ENCODE assay signal across 7 mouse cellular contexts in genomic region chr4:129781881-129782675, GRCm38 (mm10). TPM values are rescaled to one million over a fixed set of nuclear protein-coding genes. Genes with fewer than 3 reads are reported as not detected.
DNase-seq lines count a peak whose midpoint lies in the region; ATAC-seq lines count a peak whose summit lies in the region.

No protein-coding gene starts in this region.

- WGBS in heart, embryonic 13.5 days: 14% methylated on average over 4 of the region's 4 CpGs

- peak; percentile 54; the same call in 1 of the 2 replicates for ATAC-seq in heart, embryonic 13.5 days (ENCODE audit: extremely low read depth, insufficient number of reproducible peaks, low FRiP score, low TSS enrichment)

- H3K4me1 ChIP-seq in heart, embryonic 13.5 days: peaks cover 17% of the 10 kb centered on the region
- H3K4me1 ChIP-seq in megakaryocyte, embryonic 14.5 days: peaks cover 29% of the 10 kb centered on the region

- no peaks in the 10 kb centered on the region for H3K27me3 ChIP-seq in heart, embryonic 13.5 days (replicated peaks)
- no peaks in the 10 kb centered on the region for H3K27me3 ChIP-seq in megakaryocyte, embryonic 14.5 days (replicated peaks)

- DNase-seq in spleen, adult 18-20 months: peak; percentile 44 to 60
- no peak for DNase-seq in spleen, adult 12 weeks (ENCODE audit: low spot score)
- DNase-seq in cerebellum, postnatal 36 days: peak; percentile 27 to 51
- peak; percentile 78 for DNase-seq in kidney, postnatal 10 days
- DNase-seq in embryo, embryonic 10 days (ENCODE audit: low spot score): no peak

- H3K36me3 ChIP-seq in heart, embryonic 13.5 days: no peaks in the 10 kb centered on the region
- no peaks in the 10 kb centered on the region for H3K36me3 ChIP-seq in megakaryocyte, embryonic 14.5 days (replicated peaks; ENCODE audit: low read length)

- H3K9me3 ChIP-seq in heart, embryonic 13.5 days: no peaks in the 10 kb centered on the region
- no peaks in the 10 kb centered on the region for H3K9me3 ChIP-seq in megakaryocyte, embryonic 14.5 days

- H3K9ac ChIP-seq in heart, embryonic 13.5 days: no peak overlapping the region

- no peak overlapping the region for H3K4me2 ChIP-seq in heart, embryonic 13.5 days

- peak overlapping the region; percentile 71 for H3K27ac ChIP-seq in heart, embryonic 13.5 days (replicated peaks)

- H3K4me3 ChIP-seq in heart, embryonic 13.5 days: no peak overlapping the region
- H3K4me3 ChIP-seq in megakaryocyte, embryonic 14.5 days (replicated peaks): peak overlapping the region; percentile 35

RNA-seq across cellular contexts. Expression of gene Ptp4a2, which starts 28.9 kb away (rescaled TPM):
- polyA plus RNA-seq in heart, embryonic 13.5 days (2015; fragmentation: Nextera tagmentation; extraction: Ambion mirVana): 326 and 374 TPM in 2 replicates
- 14.5 and 30.1 TPM in 2 replicates for polyA plus RNA-seq in megakaryocyte, embryonic 14.5 days (2012; ENCODE audit: insufficient read depth, low replicate concordance)

RNA-seq across cellular contexts. Expression of gene Khdrbs1, which starts 40.0 kb away (rescaled TPM):
- polyA plus RNA-seq in heart, embryonic 13.5 days (2015; fragmentation: Nextera tagmentation; extraction: Ambion mirVana): 75.6 and 77.5 TPM in 2 replicates
- 67.0 and 99.6 TPM in 2 replicates for polyA plus RNA-seq in megakaryocyte, embryonic 14.5 days (2012; ENCODE audit: insufficient read depth, low replicate concordance)

Comparison
In these comparisons a context has a peak if more than half of its experiments do, and no peak if none do; other contexts are left out.
1. DNase-seq: peak in spleen, adult 18-20 months (2 of 2), cerebellum, postnatal 36 days (2 of 2) and kidney, postnatal 10 days (single experiment); none in spleen, adult 12 weeks (single experiment) and embryo, embryonic 10 days (single experiment).
2. RNA of gene Ptp4a2, which starts 28.9 kb away (polyA plus RNA-seq): 326 to 374 TPM in heart, embryonic 13.5 days; 14.5 to 30.1 TPM in megakaryocyte, embryonic 14.5 days; every median in the first group is over 10 times any median in the second.